Comparison of ENCODE assay signal across 13 mouse cellular contexts in genomic region chr8:121896476-121897145, GRCm38 (mm10). TPM values are rescaled to one million over a fixed set of nuclear protein-coding genes. Genes with fewer than 3 reads are reported as not detected.
A peak's percentile ranks its signal among the peaks of the same experiment; 100 is the strongest.
DNase-seq lines count a peak whose midpoint lies in the region; ATAC-seq and TF ChIP-seq lines count a peak whose summit lies in the region.
"Had no signal": no experiment of that assay in that cellular context is flagged by ENCODE, and none has a peak within 500 bp of the region (broad histone marks: within the 10 kb centered on the region; RNA-seq: fewer than 3 reads in every experiment).

No protein-coding gene starts in this region.

- no peak overlapping the region for H3K9ac ChIP-seq in ES-E14 (ENCODE audit: insufficient read depth, low read depth, low read length, poor library complexity, severe bottlenecking)
- H3K9ac ChIP-seq in hindbrain, postnatal 0 days (replicated peaks; ENCODE audit: low read length): no peak overlapping the region; the same call in 1 of the 2 replicates
- H3K9ac ChIP-seq in liver, embryonic 14.5 days (replicated peaks): peak overlapping the region; percentile 90

- no peak for TF ChIP-seq EP300 in liver, embryonic 14.5 days (IDR thresholded peaks at IDR 0.05; ENCODE audit: low read depth)

- H3K27me3 ChIP-seq in heart, embryonic 10.5 days (ENCODE audit: insufficient read depth, poor library complexity, severe bottlenecking): no peaks in the 10 kb centered on the region; the same call in 1 of the 2 replicates
- no peaks in the 10 kb centered on the region for H3K27me3 ChIP-seq in hindbrain, postnatal 0 days (ENCODE audit: insufficient read depth, low read length)
- H3K27me3 ChIP-seq in liver, embryonic 14.5 days (ENCODE audit: control insufficient read depth, insufficient read depth, low read length): no peaks in the 10 kb centered on the region

- 0 out of 2 replicates have a peak overlapping the region, but pooled peaks have one; percentile 8 for H3K4me2 ChIP-seq in hindbrain, postnatal 0 days (ENCODE audit: low read depth, low read length)
- H3K4me2 ChIP-seq in liver, embryonic 14.5 days (ENCODE audit: low read depth): peak overlapping the region; percentile 93

- no peak overlapping the region for H3K4me3 ChIP-seq in heart, embryonic 10.5 days
- H3K4me3 ChIP-seq in ES-E14 (ENCODE audit: insufficient read depth in 1 of 2, low read depth in 1 of 2, low read length in 2 of 2, poor library complexity in 1 of 2, severe bottlenecking in 1 of 2): no peak overlapping the region
- H3K4me3 ChIP-seq in hindbrain, postnatal 0 days (ENCODE audit: low read length): no peak overlapping the region
- H3K4me3 ChIP-seq in liver, embryonic 14.5 days (ENCODE audit: insufficient read depth in 1 of 2, low read depth in 2 of 2, low read length in 2 of 2): no peak overlapping the region

- no peaks in the 10 kb centered on the region for H3K9me3 ChIP-seq in heart, embryonic 10.5 days
- H3K9me3 ChIP-seq in ES-E14 (ENCODE audit: control insufficient read depth, insufficient read depth, low read depth, low read length): no peaks in the 10 kb centered on the region
- no peaks in the 10 kb centered on the region for H3K9me3 ChIP-seq in hindbrain, postnatal 0 days (ENCODE audit: low read length)
- no peaks in the 10 kb centered on the region for H3K9me3 ChIP-seq in liver, embryonic 14.5 days (ENCODE audit: control insufficient read depth, low read length)

- no peak for TF ChIP-seq CTCF in hindbrain, postnatal 0 days (IDR thresholded peaks at IDR 0.05; ENCODE audit: low read depth)
- TF ChIP-seq CTCF in liver, embryonic 14.5 days (IDR thresholded peaks at IDR 0.05; ENCODE audit: low read depth): no peak

- intact Hi-C loops in heart, postnatal 10 days (cut with DNase I): no loop called here

- DNase-seq in heart, embryonic 10.5 days (ENCODE audit: low spot score): no peak
- no peak for DNase-seq in heart, postnatal 10 days
- no peak for DNase-seq in ES-E14 (ENCODE audit: low read depth, low spot score)
- DNase-seq in hindbrain, postnatal 0 days (ENCODE audit: low spot score): no peak
- no peak for DNase-seq in liver, embryonic 14.5 days (ENCODE audit: low read depth in 3 of 3, low spot score in 3 of 3)
- DNase-seq in cerebellum, adult 8-10 months: no peak
- no peak for DNase-seq in frontal cortex, postnatal 10 days (ENCODE audit: low spot score in 2 of 2)
- no peak for DNase-seq in ovary, adult 18-20 months (ENCODE audit: low spot score)

- in situ Hi-C loops in ES-E14 (cut with MboI; ENCODE audit: low sequenced_read_pairs in 2 of 2, unreplicated experiment in 2 of 2): no loop called here

- peaks cover 26% of the 10 kb centered on the region; the same call in 1 of the 2 replicates for H3K36me3 ChIP-seq in heart, embryonic 10.5 days
- peaks cover 62% of the 10 kb centered on the region for H3K36me3 ChIP-seq in ES-E14 (ENCODE audit: control insufficient read depth, insufficient read depth, low read length, poor library complexity, severe bottlenecking)
- H3K36me3 ChIP-seq in hindbrain, postnatal 0 days (ENCODE audit: insufficient read depth, low read length): peaks cover 17% of the 10 kb centered on the region; the same call in 1 of the 2 replicates
- peaks cover 38% of the 10 kb centered on the region for H3K36me3 ChIP-seq in liver, embryonic 14.5 days (replicated peaks; ENCODE audit: control insufficient read depth, insufficient read depth, low read depth)

- WGBS in heart, embryonic 10.5 days: 59% methylated on average over 12 of the region's 12 CpGs
- WGBS in hindbrain, postnatal 0 days: 27% methylated on average over 12 of the region's 12 CpGs
- 78% methylated on average over 12 of the region's 12 CpGs for WGBS in liver, embryonic 14.5 days (ENCODE audit: insufficient replicate concordance)

- no peak for ATAC-seq in hindbrain, postnatal 0 days
- ATAC-seq in liver, embryonic 14.5 days (ENCODE audit: insufficient read depth): no peak

- H3K4me1 ChIP-seq in heart, embryonic 10.5 days: peaks cover 56% of the 10 kb centered on the region
- H3K4me1 ChIP-seq in ES-E14 (ENCODE audit: control insufficient read depth in 2 of 2, insufficient read depth in 2 of 2, low read length in 2 of 2, poor library complexity in 1 of 2): peaks cover 2 to 28% of the 10 kb centered on the region in 2 experiments; a peak in 2 of 4 replicates
- H3K4me1 ChIP-seq in hindbrain, postnatal 0 days (ENCODE audit: insufficient read depth, low read length): peaks cover 26% of the 10 kb centered on the region; the same call in 1 of the 2 replicates
- peaks cover 43 to 47% of the 10 kb centered on the region in 2 experiments for H3K4me1 ChIP-seq in liver, embryonic 14.5 days (replicated peaks; ENCODE audit: control insufficient read depth in 2 of 2, insufficient read depth in 2 of 2, low read length in 1 of 2)

- peak overlapping the region; percentile 24; the same call in 1 of the 2 replicates for H3K27ac ChIP-seq in heart, embryonic 10.5 days
- no peak overlapping the region for H3K27ac ChIP-seq in ES-E14 (ENCODE audit: insufficient read depth, low read depth, low read length, poor library complexity, severe bottlenecking)
- H3K27ac ChIP-seq in hindbrain, postnatal 0 days: no peak overlapping the region
- H3K27ac ChIP-seq in liver, embryonic 14.5 days: peak overlapping the region; percentile 99

TF ChIP-seq in ES-E14, 5 proteins besides CTCF, POLR2A, EP300 and RAD21:
- 0 out of 2 replicates have a peak, but pooled peaks have one; percentile 14 for TF ChIP-seq ZNF384 (IDR thresholded peaks at IDR 0.05; ENCODE audit: low read depth, low read length)
- TF ChIP-seq HCFC1 (IDR thresholded peaks at IDR 0.05; ENCODE audit: borderline replicate concordance, insufficient read depth, low read length): no peak
TF ChIP-seq in ES-E14: peak in this region for 1.

RNA-seq across cellular contexts. Expression of gene Slc7a5, which starts 10.9 kb away (rescaled TPM):
- 18.7 and 20.9 TPM in 2 replicates for polyA plus RNA-seq in heart, embryonic 10.5 days (2016; fragmentation: Nextera tagmentation; extraction: Ambion mirVana)
- 10 to 100 TPM in 1 of 2 experiments, 1 to 10 TPM in 1; 8.6 to 11.3 TPM for total RNA-seq in heart, postnatal 10 days (2021)
- total RNA-seq in ES-E14 (2012; rRNA removed): 173 and 307 TPM in 2 replicates
- total RNA-seq in hindbrain, postnatal 0 days (2014; rRNA removed): 148 and 163 TPM in 2 replicates
- polyA plus RNA-seq in hindbrain, postnatal 0 days (2015; fragmentation: Nextera tagmentation; extraction: Ambion mirVana): 60.1 and 72.1 TPM in 2 replicates
- polyA plus RNA-seq in liver, embryonic 14.5 days (2012; rRNA removed): 40.0 and 40.9 TPM in 2 replicates
- 36.7 and 40.7 TPM in 2 replicates for polyA plus RNA-seq in liver, embryonic 14.5 days (2014; fragmentation: Nextera tagmentation; extraction: Ambion mirVana)

RNA-seq across cellular contexts. Expression of gene Car5a, which starts 48.1 kb away (rescaled TPM):
- not detected in 2 replicates for polyA plus RNA-seq in heart, embryonic 10.5 days (2016; fragmentation: Nextera tagmentation; extraction: Ambion mirVana)
- not detected for total RNA-seq in heart, postnatal 10 days (2021)
- 0.18 and 0.37 TPM in 2 replicates for total RNA-seq in ES-E14 (2012; rRNA removed)
- 0.42 TPM in 1 of 2 replicates, not detected in the other for total RNA-seq in hindbrain, postnatal 0 days (2014; rRNA removed)
- 0.23 and 0.50 TPM in 2 replicates for polyA plus RNA-seq in hindbrain, postnatal 0 days (2015; fragmentation: Nextera tagmentation; extraction: Ambion mirVana)
- polyA plus RNA-seq in liver, embryonic 14.5 days (2012; rRNA removed): 0.87 and 1.1 TPM in 2 replicates
- 1.3 and 1.4 TPM in 2 replicates for polyA plus RNA-seq in liver, embryonic 14.5 days (2014; fragmentation: Nextera tagmentation; extraction: Ambion mirVana)
- total RNA-seq: adrenal gland, postnatal 36 days; granulocyte monocyte progenitor cell, adult 5-6 weeks; neutrophil, adult 5-6 weeks had no signal
- polyA plus RNA-seq: embryonic facial prominence, embryonic 11.5 days; testis, adult 2 months had no signal

RNA-seq across cellular contexts. Expression of gene Banp, which starts 52.9 kb away (rescaled TPM):
- 35.8 and 58.5 TPM in 2 replicates for polyA plus RNA-seq in heart, embryonic 10.5 days (2016; fragmentation: Nextera tagmentation; extraction: Ambion mirVana)
- total RNA-seq in heart, postnatal 10 days (2021): 10 to 100 TPM in 1 of 2 experiments, 1 to 10 TPM in 1; 9.8 to 11.9 TPM
- 53.8 and 67.8 TPM in 2 replicates for total RNA-seq in ES-E14 (2012; rRNA removed)
- 59.7 and 62.5 TPM in 2 replicates for total RNA-seq in hindbrain, postnatal 0 days (2014; rRNA removed)
- 22.5 and 22.8 TPM in 2 replicates for polyA plus RNA-seq in hindbrain, postnatal 0 days (2015; fragmentation: Nextera tagmentation; extraction: Ambion mirVana)
- polyA plus RNA-seq in liver, embryonic 14.5 days (2012; rRNA removed): 20.8 and 23.0 TPM in 2 replicates
- polyA plus RNA-seq in liver, embryonic 14.5 days (2014; fragmentation: Nextera tagmentation; extraction: Ambion mirVana): 12.0 and 13.6 TPM in 2 replicates

Comparison
In these comparisons a context has a peak if more than half of its experiments do, and no peak if none do; other contexts are left out.
1. H3K27ac ChIP-seq: peak in heart, embryonic 10.5 days (single experiment) and liver, embryonic 14.5 days (single experiment); none in ES-E14 (single experiment) and hindbrain, postnatal 0 days (single experiment).
2. RNA of gene Slc7a5, which starts 10.9 kb away (total RNA-seq): 173 to 307 TPM in ES-E14 and 148 to 163 TPM in hindbrain, postnatal 0 days; 8.6 to 11.3 TPM in heart, postnatal 10 days; every median in the first group is over 10 times any median in the second.